Mouse (Mus musculus): ENCODE data around the gene Rbfox3.

DNA sequence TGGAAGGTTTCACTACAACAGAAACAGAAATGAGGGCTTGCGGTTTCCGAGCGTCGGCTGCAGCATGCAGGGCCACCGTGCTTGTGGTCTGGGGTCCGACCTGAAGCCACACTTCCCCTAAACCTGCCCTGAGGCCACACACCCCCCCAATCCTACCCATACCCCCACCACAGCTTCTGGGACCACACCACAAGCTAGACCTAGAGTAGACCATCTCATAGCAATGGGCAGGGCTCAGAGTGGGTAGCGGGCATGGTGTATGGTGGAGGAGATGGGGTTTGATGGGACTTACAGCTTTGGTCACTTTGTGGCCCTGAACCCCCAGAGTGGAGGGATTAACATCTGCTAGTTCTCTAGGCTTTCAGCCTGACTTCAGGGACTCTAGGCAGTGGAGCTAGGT, 420.2 kb downstream of the Rbfox3 start:
- TF ChIP-seq GATA1 (IDR thresholded peaks at IDR 0.05; ENCODE audit: borderline replicate concordance, low read length), result no peak
- no peak for TF ChIP-seq FLI1 (IDR thresholded peaks at IDR 0.05; ENCODE audit: low read length)
